Mouse (Mus musculus): ENCODE data around the gene Dspp. TPM values are rescaled to one million over a fixed set of nuclear protein-coding genes. Genes with fewer than 3 reads are reported as not detected.

Gene Dspp
- total and polyA plus RNA-seq, 2 experiments from 2014 or later, result not detected

DNA sequence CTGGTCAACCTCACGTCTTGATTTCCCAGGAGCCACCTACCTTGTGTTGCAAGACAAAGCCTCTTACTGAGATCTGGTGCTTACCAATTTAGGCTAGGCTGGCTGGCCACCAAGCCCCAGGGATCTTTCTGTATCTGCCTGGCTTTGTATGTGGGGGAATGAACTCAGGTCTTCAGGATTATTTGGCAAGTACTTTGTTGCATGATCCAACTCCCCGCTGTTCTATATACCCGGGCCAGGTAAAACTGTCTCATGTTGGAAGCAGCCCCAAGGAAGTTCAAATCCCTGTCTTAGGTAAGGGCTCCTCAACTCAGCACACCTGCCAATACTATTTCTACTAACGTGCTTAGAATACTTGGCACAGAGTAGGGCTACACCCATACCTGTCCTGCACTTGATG lies 39.6 kb upstream of the Dspp start:
- H3K4me1 ChIP-seq (ENCODE audit: insufficient read depth, low read length), result no peaks in the 10 kb centered on the region; the same call in 1 of the 2 replicates
- H3K27ac ChIP-seq (ENCODE audit: low read depth, low read length), result no peak overlapping the region
- H3K4me3 ChIP-seq (ENCODE audit: low read depth, low read length), result no peak overlapping the region
- no peak overlapping the region for H3K4me2 ChIP-seq (ENCODE audit: low read depth, low read length, poor library complexity, severe bottlenecking)
- H3K9me3 ChIP-seq (ENCODE audit: low read length), result no peaks in the 10 kb centered on the region
- no peak overlapping the region for H3K9ac ChIP-seq (replicated peaks; ENCODE audit: low read length, poor library complexity, severe bottlenecking)
- H3K36me3 ChIP-seq (ENCODE audit: insufficient read depth, low read length), result no peaks in the 10 kb centered on the region
- WGBS, result 95% methylated on average over 4 of the region's 4 CpGs
- DNase-seq (ENCODE audit: low spot score) (no peak), ATAC-seq (ENCODE audit: low FRiP score) (no peak)
- no peaks in the 10 kb centered on the region for H3K27me3 ChIP-seq (ENCODE audit: insufficient read depth, low read length)
- TF ChIP-seq CTCF (IDR thresholded peaks at IDR 0.05), result no peak

DNA sequence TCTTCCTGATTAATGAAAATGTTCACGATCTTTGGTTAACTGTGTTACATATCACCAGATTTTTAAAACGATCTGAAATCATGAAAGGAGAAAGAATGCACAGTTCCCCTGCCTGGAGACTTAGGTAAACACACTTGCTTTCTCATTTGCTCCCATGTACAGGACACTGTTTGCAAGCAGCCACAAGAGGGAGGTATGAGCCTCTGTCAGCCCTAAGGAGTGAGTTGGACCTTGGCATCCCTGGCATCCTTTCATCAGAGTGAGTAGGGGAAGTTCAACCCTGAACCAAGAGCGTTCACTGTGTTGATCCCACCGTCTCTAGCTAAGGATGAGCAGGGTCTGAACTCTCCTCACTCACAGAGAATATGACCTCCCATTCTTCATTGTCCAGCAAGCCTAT lies 39.0 kb upstream of the Dspp start:
- no peak overlapping the region for H3K9ac ChIP-seq (replicated peaks; ENCODE audit: low read length, poor library complexity, severe bottlenecking)
- no peak for ATAC-seq (ENCODE audit: low FRiP score)
- H3K36me3 ChIP-seq (ENCODE audit: insufficient read depth, low read length), result no peaks in the 10 kb centered on the region
- TF ChIP-seq CTCF (IDR thresholded peaks at IDR 0.05), result peak; percentile 81
- DNase-seq (ENCODE audit: low spot score), result peak; percentile 64
- no peaks in the 10 kb centered on the region for H3K27me3 ChIP-seq (ENCODE audit: insufficient read depth, low read length)
- H3K4me3 ChIP-seq (ENCODE audit: low read depth, low read length), result no peak overlapping the region
- H3K27ac ChIP-seq (ENCODE audit: low read depth, low read length), result no peak overlapping the region
- no peaks in the 10 kb centered on the region for H3K9me3 ChIP-seq (ENCODE audit: low read length)
- WGBS, result 76% methylated on average over 4 of the region's 4 CpGs
- H3K4me2 ChIP-seq (ENCODE audit: low read depth, low read length, poor library complexity, severe bottlenecking), result no peak overlapping the region
- H3K4me1 ChIP-seq (ENCODE audit: insufficient read depth, low read length), result no peaks in the 10 kb centered on the region; the same call in 1 of the 2 replicates

DNA sequence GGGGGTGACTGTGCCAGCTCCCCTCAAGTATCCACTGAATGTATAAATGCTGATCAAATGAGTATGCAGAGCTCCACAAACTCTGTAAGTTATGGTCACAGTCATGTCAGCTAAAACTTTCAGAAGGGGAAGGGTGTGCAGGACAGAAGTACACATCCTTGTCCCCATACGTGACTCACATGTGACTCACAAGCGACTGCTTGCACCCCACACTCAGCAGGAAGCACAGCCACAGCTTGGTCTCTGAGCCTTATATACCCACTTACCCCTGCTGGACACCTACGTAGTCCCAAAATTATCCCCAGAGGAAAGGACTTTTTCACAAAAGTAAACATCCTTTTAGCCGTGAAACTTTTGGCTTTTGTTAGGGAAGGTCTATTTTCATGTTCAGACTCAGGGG lies 36.8 kb upstream of the Dspp start:
- no peak overlapping the region for H3K4me2 ChIP-seq (ENCODE audit: low read depth, low read length, poor library complexity, severe bottlenecking)
- no peak overlapping the region for H3K4me3 ChIP-seq (ENCODE audit: low read depth, low read length)
- 73% methylated on average over 4 of the region's 4 CpGs for WGBS
- H3K36me3 ChIP-seq (ENCODE audit: insufficient read depth, low read length), result no peaks in the 10 kb centered on the region
- ATAC-seq (ENCODE audit: low FRiP score) (no peak), DNase-seq (ENCODE audit: low spot score) (no peak)
- no peak overlapping the region for H3K27ac ChIP-seq (ENCODE audit: low read depth, low read length)
- TF ChIP-seq CTCF (IDR thresholded peaks at IDR 0.05), result no peak
- H3K9ac ChIP-seq (replicated peaks; ENCODE audit: low read length, poor library complexity, severe bottlenecking), result no peak overlapping the region
- no peaks in the 10 kb centered on the region for H3K27me3 ChIP-seq (ENCODE audit: insufficient read depth, low read length)
- no peaks in the 10 kb centered on the region for H3K9me3 ChIP-seq (ENCODE audit: low read length)
- H3K4me1 ChIP-seq (ENCODE audit: insufficient read depth, low read length), result no peaks in the 10 kb centered on the region

DNA sequence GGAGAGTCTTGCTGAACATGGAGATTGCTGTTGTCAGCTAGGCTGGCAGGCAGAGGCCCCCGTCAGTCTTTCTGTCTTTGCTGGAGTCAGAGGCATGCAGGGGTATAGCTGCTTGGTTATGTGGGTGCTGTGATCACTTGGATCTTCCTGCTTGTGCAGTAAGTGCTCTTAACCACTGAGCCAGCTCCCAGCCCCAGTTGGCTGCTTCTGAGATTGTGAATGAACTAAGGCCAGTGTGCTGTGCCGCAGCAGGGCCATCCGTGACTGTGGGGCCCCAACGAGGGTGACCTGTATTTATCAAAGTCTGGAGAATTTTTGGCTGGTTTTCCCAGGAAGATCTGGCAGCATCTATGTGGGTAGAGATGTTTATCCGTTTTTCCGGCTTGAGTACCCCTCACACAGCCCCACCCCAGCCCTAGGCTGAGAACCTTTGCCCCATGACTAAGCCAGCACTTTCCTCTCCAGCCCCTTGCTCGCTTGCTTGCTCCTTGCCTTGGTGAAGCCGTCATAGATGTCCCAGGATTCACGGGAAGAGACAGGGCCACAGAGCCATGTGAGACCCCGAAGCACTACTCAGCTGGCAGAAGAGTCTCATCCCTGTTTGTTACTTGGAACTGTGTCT lies 32.5 kb upstream of the Dspp start:
- Histone ChIP-seq H3K4me2 (ENCODE audit: low read depth, low read length, poor library complexity, severe bottlenecking) (no peak overlapping the region), H3K9ac (replicated peaks; ENCODE audit: low read length, poor library complexity, severe bottlenecking) (no peak overlapping the region), H3K4me1 (ENCODE audit: insufficient read depth, low read length) (no peaks in the 10 kb centered on the region), H3K27ac (ENCODE audit: low read depth, low read length) (no peak overlapping the region), H3K27me3 (ENCODE audit: insufficient read depth, low read length) (no peaks in the 10 kb centered on the region), H3K9me3 (ENCODE audit: low read length) (no peaks in the 10 kb centered on the region), H3K4me3 (ENCODE audit: low read depth, low read length) (no peak overlapping the region), H3K36me3 (ENCODE audit: insufficient read depth, low read length) (no peaks in the 10 kb centered on the region)
- DNase-seq (ENCODE audit: low spot score) (no peak), ATAC-seq (ENCODE audit: low FRiP score) (no peak)
- no peak for TF ChIP-seq CTCF (IDR thresholded peaks at IDR 0.05)
- 82% methylated on average over 10 of the region's 10 CpGs for WGBS

DNA sequence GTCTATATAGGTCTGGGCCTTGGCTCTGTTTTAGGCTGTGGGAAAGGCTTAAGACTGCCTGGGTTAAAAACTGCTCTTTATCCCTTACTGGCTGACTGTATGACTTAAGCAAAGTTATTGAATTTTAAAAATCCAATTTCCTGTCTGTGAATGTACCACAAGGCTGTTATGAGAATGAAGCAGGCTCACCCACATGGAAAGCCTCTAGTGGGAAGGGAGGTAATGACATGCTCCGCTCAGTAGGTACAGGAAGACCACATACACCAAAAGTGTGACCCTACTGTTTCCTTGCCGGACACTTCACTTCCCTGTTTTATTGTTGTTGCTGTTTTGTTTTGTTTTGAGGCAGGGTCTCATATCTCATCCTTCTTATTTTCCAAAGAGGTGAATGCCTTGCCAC lies 29.4 kb upstream of the Dspp start:
- Histone ChIP-seq H3K36me3 (ENCODE audit: insufficient read depth, low read length) (no peaks in the 10 kb centered on the region), H3K27me3 (ENCODE audit: insufficient read depth, low read length) (no peaks in the 10 kb centered on the region), H3K4me1 (ENCODE audit: insufficient read depth, low read length) (no peaks in the 10 kb centered on the region), H3K4me3 (ENCODE audit: low read depth, low read length) (no peak overlapping the region), H3K9me3 (ENCODE audit: low read length) (no peaks in the 10 kb centered on the region), H3K4me2 (ENCODE audit: low read depth, low read length, poor library complexity, severe bottlenecking) (no peak overlapping the region), H3K27ac (ENCODE audit: low read depth, low read length) (no peak overlapping the region), H3K9ac (replicated peaks; ENCODE audit: low read length, poor library complexity, severe bottlenecking) (no peak overlapping the region)
- TF ChIP-seq CTCF (IDR thresholded peaks at IDR 0.05), result peak; percentile 53
- DNase-seq (ENCODE audit: low spot score) (no peak), ATAC-seq (ENCODE audit: low FRiP score) (no peak)
- 85% methylated on average over 2 of the region's 2 CpGs for WGBS

DNA sequence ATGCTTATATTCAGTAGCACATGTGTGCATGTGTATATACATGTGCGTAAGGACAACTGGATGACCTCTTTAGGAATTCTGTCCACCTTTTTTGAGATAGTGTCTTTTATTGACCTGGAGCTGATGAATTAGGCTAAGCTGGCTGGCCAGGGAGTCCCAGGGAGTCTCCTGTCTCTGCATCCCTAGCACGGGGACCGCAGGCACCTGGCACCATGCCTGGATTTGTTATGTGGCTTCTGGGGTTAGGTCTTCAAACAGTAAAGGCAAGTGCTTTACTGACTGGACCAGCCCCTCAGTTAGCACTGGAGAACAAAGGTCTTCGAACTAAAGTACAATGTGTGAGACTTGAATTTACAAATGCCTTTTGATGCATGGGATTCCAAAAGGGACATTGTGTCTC lies 26.5 kb upstream of the Dspp start:
- Histone ChIP-seq H3K9ac (replicated peaks; ENCODE audit: low read length, poor library complexity, severe bottlenecking) (no peak overlapping the region), H3K36me3 (ENCODE audit: insufficient read depth, low read length) (no peaks in the 10 kb centered on the region), H3K4me2 (ENCODE audit: low read depth, low read length, poor library complexity, severe bottlenecking) (no peak overlapping the region), H3K4me3 (ENCODE audit: low read depth, low read length) (no peak overlapping the region), H3K27ac (ENCODE audit: low read depth, low read length) (no peak overlapping the region), H3K27me3 (ENCODE audit: insufficient read depth, low read length) (no peaks in the 10 kb centered on the region), H3K4me1 (ENCODE audit: insufficient read depth, low read length) (no peaks in the 10 kb centered on the region), H3K9me3 (ENCODE audit: low read length) (no peaks in the 10 kb centered on the region)
- DNase-seq (ENCODE audit: low spot score) (no peak), ATAC-seq (ENCODE audit: low FRiP score) (no peak)
- WGBS, result 81% methylated on average over 4 of the region's 4 CpGs
- no peak for TF ChIP-seq CTCF (IDR thresholded peaks at IDR 0.05)

Measured in midbrain, postnatal 0 days (tissue).